Mouse (Mus musculus) ovary, postnatal 10 days (tissue): ENCODE measurements around the gene Pmvk.

Experiments used
- DNase-seq: peaks from one replicate; pipeline ENCODE4 v3.0.0; 2022; ENCODE audit warnings: low spot score

The Pmvk gene

GRCm38 (mm10) chr3:89454401-89455177 lies at the start of gene Pmvk:
Pmvk (plus strand) TSS chr3:89454541.
- no peak for DNase-seq

- no peak for DNase-seq
These were observed 47.5 kb upstream of the Pmvk start for GRCm38 (mm10) chr3:89406887-89407286.

GRCm38 (mm10) chr3:89408448-89408847 lies 45.9 kb upstream of the Pmvk start:
- DNase-seq, result no peak

- DNase-seq, result no peak
These were observed 44.6 kb upstream of the Pmvk start for GRCm38 (mm10) chr3:89409701-89410100.

GRCm38 (mm10) chr3:89410864-89411263 lies 43.5 kb upstream of the Pmvk start:
- DNase-seq, result no peak

- DNase-seq, result peak; percentile 99
These were observed 42.6 kb upstream of the Pmvk start, which contains the start of gene Flad1 for GRCm38 (mm10) chr3:89411490-89412393. Flad1 (minus strand) TSS chr3:89411870.

- DNase-seq, result no peak
These were observed 38.2 kb upstream of the Pmvk start for GRCm38 (mm10) chr3:89416158-89416557.

GRCm38 (mm10) chr3:89417131-89417530 lies 37.2 kb upstream of the Pmvk start:
- no peak for DNase-seq

- no peak for DNase-seq
These were observed 36.5 kb upstream of the Pmvk start for GRCm38 (mm10) chr3:89417840-89418169.

GRCm38 (mm10) chr3:89418170-89418860 lies 36.0 kb upstream of the Pmvk start, which contains the start of the genes Cks1b and Shc1:
Cks1b (minus strand) TSS chr3:89418383.
Shc1 (plus strand) TSS chr3:89418443.
- DNase-seq, result peak; percentile 88

GRCm38 (mm10) chr3:89418861-89419250 lies 35.5 kb upstream of the Pmvk start:
- DNase-seq, result peak; percentile 72

GRCm38 (mm10) chr3:89419571-89419970 lies 34.8 kb upstream of the Pmvk start:
- DNase-seq, result peak; percentile 29

GRCm38 (mm10) chr3:89419981-89420380 lies 34.4 kb upstream of the Pmvk start:
- DNase-seq, result no peak

GRCm38 (mm10) chr3:89420421-89420820 lies 33.9 kb upstream of the Pmvk start:
- DNase-seq, result no peak

GRCm38 (mm10) chr3:89421002-89421774 lies 33.2 kb upstream of the Pmvk start:
- DNase-seq, result peak; percentile 48

GRCm38 (mm10) chr3:89421810-89422473 lies 32.4 kb upstream of the Pmvk start:
- no peak for DNase-seq

GRCm38 (mm10) chr3:89422556-89423205 lies 31.7 kb upstream of the Pmvk start:
- no peak for DNase-seq

GRCm38 (mm10) chr3:89424416-89425140 lies 29.8 kb upstream of the Pmvk start:
- DNase-seq, result no peak

- no peak for DNase-seq
These were observed 29.2 kb upstream of the Pmvk start for GRCm38 (mm10) chr3:89425141-89425525.

- no peak for DNase-seq
These were observed 28.5 kb upstream of the Pmvk start for GRCm38 (mm10) chr3:89425876-89426275.
